Mouse (Mus musculus) hematopoietic stem cell, adult 5-6 weeks (primary cell): ENCODE measurements around the gene Polr1d. TPM values are rescaled to one million over a fixed set of nuclear protein-coding genes. Genes with fewer than 3 reads are reported as not detected.

Experiments
- ATAC-seq, 2 experiments: fragments of 125-278 bp in 1 of 2; replicated peaks in 1 of 2; 2 replicates each; pipeline ENCODE4 v1.8.0; 2016 to 2017; ENCODE audit warnings: inconsistent platforms in 2 of 2, mild to moderate bottlenecking in 2 of 2, moderate number of reproducible peaks in 2 of 2, low read depth in 1 of 2, moderate TSS enrichment in 1 of 2; ENCODE audit not compliant: low FRiP score in 2 of 2, poor library complexity in 2 of 2, severe bottlenecking in 2 of 2, insufficient read depth in 1 of 2, low TSS enrichment in 1 of 2
- total RNA-seq: library from RNA; stranded (forward); fragments of 172-1452, 232-1000 nt; gene quantifications from 2 replicates; pipeline ENCODE4 v1.2.3, GENCODE M21; 2017

The Polr1d gene
- total RNA-seq, 1 experiment from 2014 or later = 120 TPM

DNA sequence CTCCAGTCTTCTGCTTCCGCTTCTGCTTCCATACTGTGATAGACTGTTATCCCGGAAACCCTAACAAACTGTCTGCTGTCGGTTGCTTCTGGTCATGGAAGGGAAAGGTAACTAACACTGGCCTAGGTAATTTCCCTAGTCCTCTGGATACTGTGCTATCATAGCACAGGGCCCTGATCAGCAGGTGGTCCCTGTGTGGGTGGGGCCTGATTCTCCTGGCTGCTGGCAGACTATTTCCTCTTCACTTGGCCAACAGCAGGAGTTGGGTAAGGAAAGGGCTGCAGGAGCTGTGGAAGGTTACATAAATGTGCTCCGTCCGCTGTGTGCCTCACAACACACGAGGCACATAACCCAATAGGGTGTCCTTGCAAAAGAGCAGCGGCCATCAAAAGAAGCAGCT is 80.6 kb downstream of the Polr1d start:
- ATAC-seq = no peak

GRCm38 (mm10) chr5:147159320-147159719 is 82.5 kb downstream of the Polr1d start:
- no peak for ATAC-seq

- no peak for ATAC-seq
Measured at GRCm38 (mm10) chr5:147159792-147160191, 82.9 kb downstream of the Polr1d start.

Other genes with a start within 250 kb of the Polr1d start
- gene Rpl21, start 244.2 kb upstream of the Polr1d start, total RNA-seq = 2,651 and 2,978 TPM in 2 replicates
- 1.5 and 16.3 TPM in 2 replicates for gene Rasl11a, start 232.0 kb upstream of the Polr1d start, total RNA-seq
- gene Gtf3a, start 128.4 kb upstream of the Polr1d start, total RNA-seq = 144 and 155 TPM in 2 replicates
- gene Mtif3, start 113.2 kb upstream of the Polr1d start, total RNA-seq = 17.1 and 23.7 TPM in 2 replicates
- gene Lnx2, start 464 bp upstream of the Polr1d start, total RNA-seq = 3.6 and 4.4 TPM in 2 replicates
- gene Gsx1, start 111.6 kb downstream of the Polr1d start, total RNA-seq = not detected in 2 replicates
- not detected in 2 replicates for gene Pdx1, start 192.9 kb downstream of the Polr1d start, total RNA-seq
- 0.74 TPM in 1 of 2 replicates, not detected in the other for gene Cdx2, start 230.2 kb downstream of the Polr1d start, total RNA-seq
- gene Urad, start 245.4 kb downstream of the Polr1d start, total RNA-seq = not detected in 2 replicates